Mouse (Mus musculus) cerebellum, adult 11-12 months (tissue): ENCODE results near the gene Tbc1d14.
A peak's percentile ranks its signal among the peaks of the same experiment; 100 is the strongest.

Source experiments
- DNase-seq: peaks from one replicate; pipeline ENCODE4 v3.0.0; 2022

Tbc1d14 gene

GRCm38 (mm10) chr5:36452821-36453220 lies 140.3 kb downstream of the Tbc1d14 start:
- no peak for DNase-seq

- DNase-seq: no peak
Observed at GRCm38 (mm10) chr5:36451872-36452389, 141.1 kb downstream of the Tbc1d14 start.

GRCm38 (mm10) chr5:36451119-36451518 lies 142.0 kb downstream of the Tbc1d14 start:
- DNase-seq: no peak

- DNase-seq: no peak
Observed at GRCm38 (mm10) chr5:36449710-36450358, 143.2 kb downstream of the Tbc1d14 start.

GRCm38 (mm10) chr5:36447872-36448271 lies 145.2 kb downstream of the Tbc1d14 start:
- no peak for DNase-seq

GRCm38 (mm10) chr5:36446166-36446890 lies 146.7 kb downstream of the Tbc1d14 start:
- DNase-seq: no peak

GRCm38 (mm10) chr5:36445028-36445427 lies 148.0 kb downstream of the Tbc1d14 start:
- DNase-seq: peak; percentile 69

GRCm38 (mm10) chr5:36444611-36445010 lies 148.5 kb downstream of the Tbc1d14 start:
- peak; percentile 13 for DNase-seq

GRCm38 (mm10) chr5:36440741-36441140 lies 152.3 kb downstream of the Tbc1d14 start:
- no peak for DNase-seq
